Mouse (Mus musculus) embryonic stem cell, embryonic (primary cell): ENCODE measurements around the gene Pim2.

Experiments
- CTCF ChIA-PET, 4 experiments: fragments of 300-600 bp in 2 of 4; fragments of 350-600 bp in 2 of 4; sonication (Branson Sonifier 250); formaldehyde crosslinking; loops; one replicate each; lab custom pipeline; 2022; ENCODE audit warnings: inconsistent platforms in 2 of 4; lab: Charles Lee
- POLR2A ChIA-PET, 4 experiments: fragments of 300-600 bp in 2 of 4; fragments of 350-600 bp in 2 of 4; sonication (Branson Sonifier 250); formaldehyde crosslinking; loops; one replicate each; lab custom pipeline; 2022; ENCODE audit warnings: antibody characterized with exemption in 4 of 4, inconsistent platforms in 1 of 4; lab: Charles Lee

The Pim2 gene

DNA sequence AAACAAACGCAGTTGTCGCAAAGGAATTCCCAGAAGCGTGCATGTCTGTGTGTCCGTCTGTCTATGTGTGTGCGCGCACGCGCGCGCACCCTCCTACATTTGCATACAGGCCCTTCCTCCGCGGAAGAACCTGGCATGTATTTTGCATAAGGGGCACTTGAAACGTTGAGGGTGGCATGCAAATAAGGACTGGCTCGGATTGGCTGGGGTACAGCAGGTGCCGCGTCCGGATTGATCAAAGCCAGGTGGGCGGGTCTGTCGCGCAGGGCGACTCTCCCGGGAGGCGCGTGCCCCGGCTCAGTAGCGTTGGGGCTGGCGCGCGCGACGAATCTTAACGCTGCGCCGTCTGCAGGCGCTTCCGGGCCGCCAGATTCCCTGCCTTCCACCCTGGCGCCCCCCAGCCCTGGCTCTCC, at the start of gene Pim2:
Pim2 (plus strand) TSS at position 256 of the 413 bp plus-strand sequence.
- ChIA-PET POLR2A (interaction anchor here in 1 of 4 experiments (1.1 to 1.2 kb wide), 2 partner anchors 13 to 21 kb away, joined by 4 read pairs; partner anchors contain the start of genes Pqbp1 and Timm17b), CTCF (no interaction called here)

GRCm38 (mm10) chrX:7837146-7837545, 40.9 kb upstream of the Pim2 start:
- ChIA-PET POLR2A (interaction anchor here in 1 of 4 experiments (1.0 to 1.4 kb wide), 2 partner anchors 12 to 71 kb away, joined by 3 to 4 read pairs; no protein-coding TSS in a partner anchor), CTCF (no interaction called here)

DNA sequence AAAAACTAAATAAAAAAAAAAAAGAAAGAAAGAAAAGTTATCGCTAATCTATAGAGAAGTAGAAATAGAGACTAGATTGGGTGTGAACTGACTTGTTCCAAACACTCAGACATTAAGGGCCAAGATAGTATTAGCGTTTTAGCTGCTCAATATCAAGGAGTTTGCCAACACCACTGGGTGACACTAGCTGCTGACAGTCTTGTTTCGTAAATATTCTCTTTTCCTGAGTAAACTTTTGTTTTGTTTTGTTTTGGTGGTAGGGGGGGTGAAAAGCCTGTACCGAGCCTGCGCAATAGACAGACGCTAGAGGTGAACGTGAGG, 37.3 kb upstream of the Pim2 start:
- POLR2A ChIA-PET, result interaction anchor here in 3 of 4 experiments (0.6 to 2.0 kb wide), 33 partner anchors 9 to 522 kb away, joined by 3 to 12 read pairs (median 3); partner anchors contain the start of genes Praf2 (in 2 of the 3), Clcn5 (in 1 of the 3), Ftsj1 (in 1 of the 3) and Hdac6 (in 1 of the 3)
- CTCF ChIA-PET, result interaction anchor here in 2 of 4 experiments (0.6 to 0.7 kb wide), 2 partner anchors 26 to 424 kb away, joined by 3 read pairs; no protein-coding TSS in a partner anchor

DNA sequence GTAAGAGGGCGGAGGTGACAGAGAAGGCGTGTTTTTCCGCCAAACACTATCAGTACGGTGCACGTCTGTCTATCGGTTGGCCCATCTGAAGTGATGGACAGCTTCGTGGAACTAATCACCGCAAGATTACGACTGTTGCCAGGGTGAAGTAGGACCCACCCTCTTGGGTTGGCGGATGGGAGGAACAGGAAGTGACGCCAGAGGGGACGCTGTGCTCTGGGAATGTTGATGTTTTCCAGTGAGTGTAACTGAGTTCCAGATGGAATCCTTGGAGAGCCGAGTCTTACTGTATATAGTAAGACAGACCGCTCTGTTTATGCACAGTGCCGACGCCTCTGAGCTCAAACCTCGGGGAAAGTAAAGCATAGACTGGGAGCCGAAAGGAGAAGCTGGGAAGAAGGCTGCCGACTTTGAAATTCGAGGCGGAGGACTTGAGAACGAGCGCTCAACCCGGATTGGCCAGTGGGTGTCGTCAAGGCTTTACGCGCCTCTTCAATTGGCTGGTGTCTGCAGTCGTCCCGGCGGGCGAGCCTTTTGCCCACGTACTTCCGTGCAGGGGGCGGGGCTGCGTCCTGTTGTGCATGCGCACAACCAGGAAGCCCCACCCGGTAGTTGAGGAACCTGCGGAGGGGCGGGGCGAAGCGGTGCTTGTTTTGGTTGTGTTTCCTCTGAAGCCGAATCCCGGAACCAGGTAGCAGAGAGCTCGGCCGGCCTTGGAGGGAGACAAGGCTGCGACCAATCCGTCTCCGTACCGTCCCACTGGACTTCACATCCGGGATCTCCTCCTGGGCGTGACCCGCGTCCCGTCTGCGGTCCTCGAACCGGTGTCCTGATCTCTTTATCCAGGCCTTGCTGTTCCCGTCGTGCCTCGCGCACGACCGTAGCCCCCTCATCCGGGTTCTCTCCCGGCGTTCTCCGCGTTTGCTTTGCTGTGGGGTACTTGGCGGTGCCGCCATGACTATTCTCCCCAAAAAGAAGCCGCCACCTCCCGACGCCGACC, 36.6 kb upstream of the Pim2 start, which contains the start of gene Otud5:
Otud5 (plus strand) TSS at position 202 of the 1,000 bp plus-strand sequence.
- ChIA-PET POLR2A (interaction anchor here in 3 of 4 experiments (0.6 to 2.0 kb wide), 34 partner anchors 8 to 523 kb away, joined by 3 to 12 read pairs (median 3); partner anchors contain the start of genes Praf2 (in 2 of the 3), Clcn5 (in 1 of the 3), Ftsj1 (in 1 of the 3) and Hdac6 (in 1 of the 3)), CTCF (interaction anchor here in 2 of 4 experiments (0.6 to 0.9 kb wide), 3 partner anchors 23 to 425 kb away, joined by 3 read pairs; no protein-coding TSS in a partner anchor)

- ChIA-PET POLR2A (interaction anchor here in 3 of 4 experiments (0.6 to 1.9 kb wide), 17 partner anchors 10 to 523 kb away, joined by 3 to 12 read pairs (median 4); partner anchors contain the start of genes Kcnd1 (in 2 of the 3), Clcn5 (in 1 of the 3), Hdac6 (in 1 of the 3) and Praf2 (in 1 of the 3)), CTCF (interaction anchor here in 1 of 4 experiments (0.9 kb wide), 1 partner anchor 22 kb away, joined by 3 read pairs; no protein-coding TSS in a partner anchor)
Measured at GRCm38 (mm10) chrX:7842318-7842717, 35.7 kb upstream of the Pim2 start.

GRCm38 (mm10) chrX:7847845-7848244, 30.2 kb upstream of the Pim2 start:
- ChIA-PET POLR2A (interaction anchor here in 1 of 4 experiments (0.9 to 1.0 kb wide), 2 partner anchors 10 to 24 kb away, joined by 3 read pairs; no protein-coding TSS in a partner anchor), CTCF (no interaction called here)

GRCm38 (mm10) chrX:7854578-7854977, 23.5 kb upstream of the Pim2 start:
- ChIA-PET CTCF (interaction anchor here (0.5 to 1.1 kb wide), 7 partner anchors 31 to 698 kb away, joined by 3 to 4 read pairs (median 4); no protein-coding TSS in a partner anchor), POLR2A (interaction anchor here in 3 of 4 experiments (0.5 to 1.0 kb wide), 4 partner anchors 67 to 159 kb away, joined by 3 to 7 read pairs (median 3); partner anchors contain the start of gene Hdac6 (in 1 of the 3))

DNA sequence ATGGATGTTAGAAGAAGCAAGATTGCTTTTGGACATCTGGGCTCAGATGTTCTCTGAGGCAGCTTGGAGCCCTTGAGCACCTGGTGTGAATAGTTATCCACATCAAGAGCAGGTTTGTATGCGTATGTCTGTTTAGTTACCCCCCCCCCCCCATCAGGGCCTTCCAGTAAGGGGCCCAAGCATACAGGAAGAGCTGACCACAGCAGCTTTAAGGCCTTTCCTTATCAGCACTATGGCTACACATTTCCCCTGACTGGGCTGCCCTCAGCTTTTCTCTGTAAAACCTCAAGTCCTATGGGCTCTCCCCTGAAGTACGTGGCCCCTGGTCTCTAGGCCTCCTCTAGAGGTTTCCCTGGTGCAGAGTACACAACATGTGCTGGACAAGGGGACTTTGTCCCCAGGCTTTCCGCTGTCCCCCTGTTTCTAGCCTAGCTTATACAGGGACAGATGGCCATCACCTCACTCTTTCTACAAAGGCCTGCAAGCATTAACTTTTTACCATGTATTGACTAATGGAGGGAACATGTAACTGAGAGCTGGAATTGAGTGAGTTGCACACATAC, 18.8 kb upstream of the Pim2 start:
- ChIA-PET POLR2A (interaction anchor here in 2 of 4 experiments (0.7 to 1.4 kb wide), 3 partner anchors 14 to 116 kb away, joined by 3 to 5 read pairs (median 4); no protein-coding TSS in a partner anchor), CTCF (no interaction called here)

DNA sequence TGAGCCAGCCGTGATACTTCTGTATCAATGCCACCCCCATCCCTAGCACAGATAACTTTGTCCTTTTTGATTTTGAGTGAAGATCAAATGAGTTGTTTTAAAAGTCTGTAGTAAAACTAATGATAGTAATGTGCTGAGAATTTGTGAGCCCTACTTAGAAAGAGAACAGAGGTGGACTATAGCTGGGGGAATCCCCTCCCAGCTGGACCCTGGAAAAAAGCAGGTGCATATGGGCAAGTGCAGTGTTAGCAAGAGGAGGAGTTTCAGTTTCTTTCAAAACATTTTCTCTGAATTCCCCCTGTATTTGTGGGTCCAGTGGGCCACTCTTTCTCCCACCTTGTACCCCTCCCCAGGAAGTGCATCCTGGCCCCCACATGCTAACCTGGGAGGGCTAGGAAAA, 14.9 kb upstream of the Pim2 start:
- POLR2A ChIA-PET, result no interaction called here

GRCm38 (mm10) chrX:7864551-7864950, 13.5 kb upstream of the Pim2 start:
- ChIA-PET POLR2A (interaction anchor here in 2 of 4 experiments (1.3 to 1.7 kb wide), 2 partner anchors 14 to 19 kb away, joined by 3 to 4 read pairs; partner anchors contain the start of gene Pim2 (in 1 of the 2)), CTCF (interaction anchor here in 1 of 4 experiments (0.8 to 0.9 kb wide), 2 partner anchors 23 to 39 kb away, joined by 3 read pairs; no protein-coding TSS in a partner anchor)

More for the DNA sequence above, 14.9 kb upstream of the Pim2 start:
- CTCF ChIA-PET, result no interaction called here

DNA sequence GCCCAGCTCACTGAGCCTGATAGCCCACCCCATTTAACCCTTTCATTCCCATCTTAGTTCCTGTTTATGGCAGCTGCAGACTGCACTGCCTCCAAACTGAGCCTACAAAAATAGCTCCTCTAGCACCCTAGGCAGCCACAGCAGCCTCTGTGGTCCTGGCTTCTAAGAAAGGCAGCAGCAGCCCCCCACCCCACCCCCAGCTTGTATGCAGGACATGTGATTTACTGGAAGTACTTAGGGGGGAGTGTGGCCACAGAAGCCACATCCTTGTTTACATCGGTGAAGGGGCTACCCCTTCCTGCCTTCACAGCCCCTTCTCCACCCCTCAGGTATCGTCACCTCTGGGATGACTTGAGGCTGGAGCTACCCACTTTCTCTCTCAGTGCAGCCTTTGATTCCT, 12.7 kb upstream of the Pim2 start:
- ChIA-PET CTCF (interaction anchor here in 1 of 4 experiments (0.8 to 0.9 kb wide), 2 partner anchors 24 to 40 kb away, joined by 3 read pairs; no protein-coding TSS in a partner anchor), POLR2A (interaction anchor here in 2 of 4 experiments (0.7 to 1.7 kb wide), 2 partner anchors 9 to 13 kb away, joined by 3 to 4 read pairs; partner anchors contain the start of gene Pim2 (in 1 of the 2))

- ChIA-PET POLR2A (interaction anchor here in 2 of 4 experiments (0.7 to 1.7 kb wide), 3 partner anchors 10 to 83 kb away, joined by 3 to 9 read pairs (median 4); partner anchors contain the start of gene Pim2 (in 1 of the 2)), CTCF (no interaction called here)
Measured at GRCm38 (mm10) chrX:7865786-7866185, 12.3 kb upstream of the Pim2 start.

DNA sequence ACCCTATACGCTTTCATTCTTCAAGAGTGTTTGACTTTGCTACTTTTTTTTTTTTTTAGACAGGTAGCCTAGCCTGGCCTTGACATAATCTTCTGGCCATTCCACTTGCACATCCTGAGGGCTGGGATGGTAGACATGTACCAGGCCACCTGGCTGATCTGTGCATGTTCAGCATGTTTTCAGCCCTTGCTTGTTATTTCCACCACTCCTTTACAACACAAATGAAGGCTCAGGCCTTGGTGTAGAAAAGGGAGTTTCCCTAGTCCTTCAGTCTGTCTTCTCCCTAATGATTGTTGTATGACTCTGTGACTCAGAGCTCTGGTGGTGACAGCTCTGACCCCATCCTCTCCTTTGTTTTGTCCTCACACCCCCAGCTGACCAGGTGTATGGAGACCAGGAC, 10.9 kb upstream of the Pim2 start:
- CTCF ChIA-PET, result no interaction called here
- POLR2A ChIA-PET, result interaction anchor here in 1 of 4 experiments (0.7 kb wide), 1 partner anchor 90 kb away, joined by 5 read pairs; no protein-coding TSS in a partner anchor

DNA sequence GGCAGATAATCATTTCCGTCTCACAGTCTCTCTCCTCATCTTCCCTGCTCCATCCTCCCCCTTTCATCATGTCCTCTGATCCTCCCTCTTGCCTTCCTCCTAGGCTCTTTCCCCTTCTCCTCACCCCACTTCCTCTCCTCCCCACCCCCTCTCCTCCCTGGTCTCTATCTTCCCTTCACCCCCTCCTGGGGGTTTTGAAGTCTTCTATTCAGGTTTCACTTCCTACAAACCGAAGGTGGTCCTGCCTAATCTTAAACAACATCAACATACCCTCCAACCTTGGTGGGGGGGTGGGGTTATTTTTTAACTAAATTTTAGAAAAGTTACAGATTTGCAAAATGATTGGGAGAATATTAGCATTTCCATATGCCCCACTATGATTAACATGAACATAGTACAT, 9.6 kb upstream of the Pim2 start:
- CTCF ChIA-PET, result no interaction called here
- POLR2A ChIA-PET, result no interaction called here

DNA sequence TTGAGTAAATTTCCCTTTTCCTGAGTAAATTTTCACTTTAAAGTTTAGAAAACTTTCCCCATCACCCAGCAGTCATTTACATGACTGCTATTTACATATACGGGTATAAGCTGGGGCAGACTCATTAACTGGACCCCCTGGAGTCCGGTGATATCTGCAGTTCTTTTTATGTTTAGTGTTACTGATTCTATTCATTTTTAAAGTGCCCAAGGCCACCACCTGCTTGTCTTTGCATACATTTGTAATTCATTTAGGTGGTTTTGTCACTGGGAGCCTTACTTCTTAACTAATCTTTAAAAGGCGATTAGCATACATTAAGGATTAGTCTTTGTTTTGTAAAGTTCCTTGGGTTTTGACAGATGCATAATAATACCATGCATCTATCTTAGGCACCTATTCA, 8.2 kb upstream of the Pim2 start:
- ChIA-PET POLR2A (interaction anchor here in 3 of 4 experiments (0.7 to 1.8 kb wide), 14 partner anchors 10 to 263 kb away, joined by 3 to 7 read pairs (median 3); partner anchors contain the start of genes Hdac6 (in 2 of the 3), Otud5 (in 2 of the 3), Slc35a2 (in 1 of the 3) and Wdr13 (in 1 of the 3)), CTCF (interaction anchor here in 2 of 4 experiments (0.5 to 0.8 kb wide), 4 partner anchors 10 to 322 kb away, joined by 3 to 5 read pairs (median 4); no protein-coding TSS in a partner anchor)

DNA sequence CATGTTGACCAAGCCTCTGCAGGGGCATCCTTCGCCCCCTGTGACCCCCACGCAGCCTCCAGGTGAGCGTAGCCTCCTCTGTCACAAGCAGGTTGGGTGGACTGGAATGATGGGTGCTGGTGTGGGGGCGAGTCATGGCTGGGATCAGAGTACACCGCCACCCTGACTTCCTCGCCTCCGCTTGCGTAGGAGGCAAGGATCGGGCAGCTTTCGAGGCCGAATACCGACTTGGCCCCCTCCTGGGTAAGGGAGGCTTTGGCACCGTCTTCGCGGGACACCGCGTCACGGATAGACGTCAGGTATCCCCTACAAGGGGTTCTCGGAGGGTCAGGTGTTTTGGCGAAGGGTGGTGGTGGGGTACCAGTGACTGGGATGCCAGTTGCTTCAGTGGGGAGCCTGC, 433 bp downstream of the Pim2 start:
- ChIA-PET POLR2A (interaction anchor here in 1 of 4 experiments (1.1 kb wide), 1 partner anchor 13 kb away, joined by 4 read pairs; no protein-coding TSS in a partner anchor), CTCF (no interaction called here)

GRCm38 (mm10) chrX:7879819-7880218, 1.8 kb downstream of the Pim2 start:
- POLR2A ChIA-PET, result interaction anchor here (0.6 to 1.0 kb wide), 8 partner anchors 10 to 977 kb away, joined by 3 to 5 read pairs (median 3); partner anchors contain the start of genes Pqbp1 (in 1 of the 4) and Timm17b (in 1 of the 4)
- CTCF ChIA-PET, result interaction anchor here in 2 of 4 experiments (0.6 to 1.0 kb wide), 10 partner anchors 10 to 839 kb away, joined by 3 to 11 read pairs (median 4); partner anchors contain the start of genes Ccnb3 (in 1 of the 2) and Hdac6 (in 1 of the 2)
